Mouse (Mus musculus) macrophage (primary cell): Measurements from ENCODE around the gene Cfap52. TPM values are rescaled to one million over a fixed set of nuclear protein-coding genes. Genes with fewer than 3 reads are reported as not detected.
A peak's percentile ranks its signal among the peaks of the same experiment; 100 is the strongest.

Source experiments
- H3K27ac ChIP-seq: fragments of 350-480 bp; formaldehyde crosslinking; 2 replicates; pipeline ENCODE4 v1.9.0; 2021
- H3K36me3 ChIP-seq: fragments of 350-480 bp; formaldehyde crosslinking; 2 replicates; pipeline ENCODE4 v1.9.0; 2021; ENCODE audit errors: inconsistent target
- H3K4me3 ChIP-seq: fragments of 350-480 bp; formaldehyde crosslinking; 2 replicates; pipeline ENCODE4 v1.9.0; 2021; ENCODE audit errors: inconsistent target
- H3K79me2 ChIP-seq: fragments of 350-480 bp; formaldehyde crosslinking; 2 replicates; pipeline ENCODE4 v1.9.0; 2021; ENCODE audit errors: inconsistent target
- WGBS: methylation state at CpG from one replicate; pipeline ENCODE4 v1.1.7; 2026; ENCODE audit warnings: inconsistent platforms; ENCODE audit not compliant: missing documents; 5-methylcytosine and 5-hydroxymethylcytosine counted together
- polyA plus RNA-seq: library from polyadenylated mRNA; stranded (reverse); fragments of 250-400 nt; gene quantifications from 3 replicates; pipeline ENCODE4 v1.2.4, GENCODE M21; 2018; ENCODE audit warnings: inconsistent platforms
- total RNA-seq, 78 experiments: library from RNA; depleted of rRNA; stranded (reverse); fragments of 250-400 nt; gene quantifications; 1 replicate in 9 of 78; 2 replicates in 24 of 78; 3 replicates in 43 of 78; 4 replicates in 2 of 78; pipeline ENCODE4 v1.2.4; 2018; ENCODE audit warnings: inconsistent platforms in 56 of 78

Cfap52 gene
- not detected for total RNA-seq (2018; cell fraction: chromatin; rRNA removed)
- total RNA-seq (2018; cell fraction: cytosol; rRNA removed): not detected
- not detected for total RNA-seq (2018; cell fraction: nucleus; rRNA removed)
- polyA plus RNA-seq: not detected in 3 replicates

DNA sequence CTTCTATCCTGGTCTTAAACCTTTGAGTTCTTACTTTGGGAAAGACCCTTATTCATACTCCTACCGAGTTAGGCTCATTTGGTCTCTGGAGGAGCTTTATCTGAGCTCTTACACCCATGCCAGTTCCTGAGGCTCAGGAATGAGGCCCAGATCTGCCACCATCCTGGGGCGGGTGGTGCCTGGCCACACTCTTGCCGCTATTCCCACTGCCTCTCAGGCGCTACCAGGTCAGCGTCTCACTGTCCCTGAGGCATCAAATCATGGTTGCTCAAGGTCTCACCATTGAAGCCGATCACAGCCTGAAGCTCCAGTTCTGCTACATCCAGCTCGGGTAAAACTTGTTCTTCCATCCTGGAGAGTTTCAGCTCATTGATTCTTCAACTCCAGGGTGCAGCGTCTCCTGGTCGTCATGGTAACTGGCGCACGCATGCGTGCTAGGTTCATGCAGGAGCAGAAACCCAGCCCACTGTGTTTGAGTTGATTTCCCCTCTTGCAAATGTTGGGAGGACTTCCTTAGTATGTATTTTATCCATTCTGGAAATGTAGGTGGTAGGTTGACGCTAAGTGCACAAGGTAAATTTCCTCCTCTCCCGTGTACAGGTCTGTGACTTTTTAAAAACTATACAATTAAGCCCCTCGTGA lies at the start of gene Cfap52:
Gene Cfap52 (minus strand): TSS at position 410 of the 642 bp plus-strand sequence.
- Histone ChIP-seq H3K79me2 (peaks cover 41% of the 10 kb centered on the region), H3K4me3 (peak within 1 kb of the TSS; percentile 99), H3K36me3 (peaks cover 5% of the 10 kb centered on the region), H3K27ac (peak within 1 kb of the TSS; percentile 61)
- WGBS: 11% methylated on average over 15 of the region's 15 CpGs

DNA sequence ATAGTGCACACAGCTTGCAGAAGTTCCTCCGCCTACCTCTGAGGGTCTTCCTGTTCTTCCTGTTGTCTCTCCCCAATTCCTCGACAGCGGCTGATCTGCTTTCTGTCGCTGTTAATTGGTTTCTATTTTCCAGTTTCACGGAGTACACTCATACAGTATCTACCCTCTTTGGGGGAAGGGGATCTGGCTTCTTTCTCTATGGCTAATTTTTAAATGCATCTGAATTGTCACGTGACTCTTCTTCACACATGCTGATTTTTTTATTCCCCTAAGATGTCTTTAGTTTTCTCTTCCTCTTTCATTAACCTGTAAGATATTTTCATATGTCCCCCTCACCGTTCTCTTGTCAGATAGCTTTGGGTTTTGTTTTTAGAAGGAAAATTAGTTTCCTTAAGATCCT lies 46.8 kb upstream of the Cfap52 start:
- WGBS: 82% methylated on average over 7 of the region's 7 CpGs
- Histone ChIP-seq H3K36me3 (peaks cover 24% of the 10 kb centered on the region; the same call in 1 of the 2 replicates), H3K27ac (no peak overlapping the region), H3K4me3 (no peak overlapping the region), H3K79me2 (no peaks in the 10 kb centered on the region)

DNA sequence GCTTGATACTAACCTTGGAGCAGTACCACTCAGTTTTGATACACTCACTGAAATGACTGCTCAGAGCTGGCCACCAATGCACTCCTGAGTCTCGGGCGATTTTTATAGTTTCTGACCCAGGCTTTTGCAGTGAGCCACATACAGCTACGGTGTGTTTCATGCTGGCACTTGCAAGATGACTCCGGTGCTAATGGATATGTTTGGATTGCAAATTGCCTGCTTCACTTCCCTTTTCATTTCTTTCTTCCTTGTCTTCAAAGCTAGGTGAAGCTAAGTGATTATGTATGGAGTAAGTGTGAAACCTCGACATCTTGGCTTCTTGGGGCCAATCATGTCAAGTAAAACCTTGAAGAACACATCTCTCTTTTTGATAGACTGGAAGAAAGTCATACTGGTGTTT lies 43.9 kb upstream of the Cfap52 start:
- H3K27ac ChIP-seq: no peak overlapping the region
- H3K36me3 ChIP-seq: peaks cover 15% of the 10 kb centered on the region; the same call in 1 of the 2 replicates
- WGBS: 93% methylated on average over 4 of the region's 5 CpGs
- no peaks in the 10 kb centered on the region for H3K79me2 ChIP-seq
- no peak overlapping the region for H3K4me3 ChIP-seq

DNA sequence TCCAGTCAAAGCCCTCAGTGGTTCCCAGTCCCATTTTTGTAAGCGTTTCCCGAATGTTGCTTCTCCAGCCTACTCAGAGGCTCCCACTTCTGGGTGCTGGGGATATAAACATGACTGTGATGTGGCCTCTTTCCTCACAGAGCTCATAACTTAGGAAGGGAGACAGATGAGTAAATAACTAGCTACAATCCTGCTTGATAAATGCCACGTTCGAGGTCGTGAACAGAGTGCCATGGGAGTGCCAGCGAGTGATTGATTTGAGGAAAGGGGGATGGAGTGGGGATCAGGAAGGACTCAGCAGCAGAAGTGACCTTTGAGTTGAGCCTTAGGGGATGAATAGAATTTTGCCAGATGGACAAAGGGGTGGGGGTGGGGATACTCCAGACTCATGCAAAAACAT lies 42.2 kb upstream of the Cfap52 start:
- 93% methylated on average over 6 of the region's 6 CpGs for WGBS
- Histone ChIP-seq H3K27ac (no peak overlapping the region), H3K4me3 (no peak overlapping the region), H3K36me3 (peaks cover 7% of the 10 kb centered on the region; the same call in 1 of the 2 replicates), H3K79me2 (no peaks in the 10 kb centered on the region)

DNA sequence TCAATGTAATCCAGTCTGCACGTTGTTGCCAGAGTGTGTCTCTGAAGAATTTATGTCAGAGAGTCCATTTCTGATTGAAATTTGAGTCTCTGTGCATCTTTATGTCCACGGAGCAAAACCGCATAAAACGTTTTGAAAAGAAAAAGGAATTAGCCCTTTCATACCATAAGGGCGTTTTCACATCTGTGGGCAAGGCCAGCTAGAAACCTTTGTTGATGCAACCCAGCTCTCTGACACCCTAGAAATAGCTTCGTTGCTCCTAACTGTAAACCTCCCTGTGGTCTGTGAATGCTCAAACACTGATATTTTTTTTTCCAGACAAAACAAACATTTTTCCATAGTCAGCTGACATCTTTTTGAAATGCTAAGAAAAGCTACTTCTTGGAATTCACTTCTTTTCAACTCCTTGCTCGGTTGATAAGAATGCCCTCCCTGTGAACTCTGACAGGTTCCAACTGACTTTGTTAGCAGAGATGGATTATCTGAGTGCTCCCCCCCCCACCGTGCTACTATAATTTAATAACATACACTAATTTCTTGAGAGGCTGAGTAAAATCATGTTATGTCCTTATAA lies 40.9 kb upstream of the Cfap52 start:
- Histone ChIP-seq H3K4me3 (no peak overlapping the region), H3K79me2 (no peaks in the 10 kb centered on the region), H3K27ac (no peak overlapping the region), H3K36me3 (no peaks in the 10 kb centered on the region)
- 83% methylated on average over 8 of the region's 8 CpGs for WGBS

DNA sequence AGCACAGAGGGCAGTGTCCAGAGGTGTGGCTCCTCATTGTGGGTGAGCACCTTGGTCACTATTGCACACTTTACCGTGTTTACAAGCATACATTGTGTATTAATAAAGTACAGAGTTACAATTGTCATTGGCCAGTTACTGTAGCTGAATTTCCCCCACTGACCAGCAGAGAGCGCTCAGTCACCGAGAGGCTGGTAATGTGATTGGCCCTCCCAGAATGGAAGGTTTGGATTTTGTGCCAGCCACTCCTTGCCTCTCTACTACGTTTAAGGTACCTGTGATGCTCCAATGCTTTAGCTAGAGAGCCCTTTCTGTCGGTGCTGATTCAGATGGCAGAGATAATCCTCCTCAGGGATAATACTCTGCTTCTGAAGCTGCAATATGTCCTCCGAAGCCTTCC lies 38.7 kb upstream of the Cfap52 start:
- Histone ChIP-seq H3K4me3 (no peak overlapping the region), H3K36me3 (no peaks in the 10 kb centered on the region), H3K79me2 (no peaks in the 10 kb centered on the region), H3K27ac (no peak overlapping the region)
- WGBS: 19% methylated on average over 6 of the region's 6 CpGs

DNA sequence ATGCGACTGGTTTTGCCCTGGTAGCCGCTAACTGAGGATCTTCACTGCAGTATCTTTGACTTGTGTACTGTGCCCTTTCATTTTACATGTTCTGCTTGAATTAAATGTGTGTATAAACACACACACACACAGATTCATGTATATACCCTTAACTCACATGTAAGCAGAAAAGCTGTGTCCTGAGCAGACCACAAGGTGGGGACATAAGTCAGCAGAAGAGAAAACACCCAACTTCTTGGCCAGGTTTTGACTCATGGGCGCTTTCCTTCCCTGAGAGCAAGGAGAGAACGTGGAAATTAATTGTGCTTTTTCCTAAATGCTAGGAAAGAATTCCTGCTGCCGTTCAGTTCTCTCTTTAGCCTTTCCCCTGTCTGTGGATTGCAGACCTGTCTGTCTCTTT lies 34.2 kb upstream of the Cfap52 start:
- no peak overlapping the region for H3K4me3 ChIP-seq
- peaks cover 7% of the 10 kb centered on the region; the same call in 1 of the 2 replicates for H3K36me3 ChIP-seq
- 89% methylated on average over 5 of the region's 5 CpGs for WGBS
- H3K79me2 ChIP-seq: no peaks in the 10 kb centered on the region
- no peak overlapping the region for H3K27ac ChIP-seq

DNA sequence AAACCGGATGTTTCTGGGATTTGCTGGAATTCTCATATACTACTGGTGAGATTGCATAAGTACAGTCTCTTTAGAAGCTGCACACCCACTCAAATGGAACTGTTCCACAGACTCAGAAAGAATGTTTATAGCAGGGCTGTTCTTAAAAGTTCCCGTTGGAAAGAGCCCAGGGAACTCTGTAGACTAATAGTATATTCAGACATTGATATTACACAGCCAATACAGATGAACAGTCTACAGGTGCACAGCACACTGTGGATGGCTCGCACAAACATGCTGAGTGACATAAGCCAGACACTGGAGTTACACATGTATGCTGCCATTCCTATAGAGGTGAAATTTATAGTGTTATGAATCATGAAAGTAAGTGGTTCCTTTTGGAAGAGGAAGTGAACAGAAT lies 33.5 kb upstream of the Cfap52 start:
- Histone ChIP-seq H3K27ac (no peak overlapping the region), H3K36me3 (peaks cover 7% of the 10 kb centered on the region; the same call in 1 of the 2 replicates), H3K4me3 (no peak overlapping the region), H3K79me2 (no peaks in the 10 kb centered on the region)
- WGBS: 85% methylated on average over 3 of the region's 3 CpGs

DNA sequence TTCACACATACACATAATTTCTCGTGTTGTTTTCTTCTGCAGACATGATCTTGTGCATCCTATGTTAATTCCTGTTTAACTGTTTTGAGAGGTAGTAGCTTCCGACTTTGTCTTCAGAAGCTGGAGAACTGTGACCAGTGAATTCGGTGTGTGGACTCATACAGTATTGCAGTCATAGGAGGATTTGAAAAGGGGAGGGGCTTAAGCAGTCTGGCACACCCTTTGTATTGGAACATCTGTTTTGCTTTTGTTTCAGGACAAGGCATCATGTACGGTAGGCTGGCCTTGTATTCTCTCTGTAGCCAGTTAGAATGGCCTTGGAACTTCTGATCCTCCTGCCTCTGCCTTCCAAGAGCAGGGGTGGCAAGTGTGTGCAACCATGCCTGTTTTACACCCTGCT lies 30.5 kb upstream of the Cfap52 start:
- no peak overlapping the region for H3K4me3 ChIP-seq
- H3K36me3 ChIP-seq: peaks cover 7% of the 10 kb centered on the region; the same call in 1 of the 2 replicates
- WGBS: 90% methylated on average over 4 of the region's 4 CpGs
- no peaks in the 10 kb centered on the region for H3K79me2 ChIP-seq
- H3K27ac ChIP-seq: no peak overlapping the region

DNA sequence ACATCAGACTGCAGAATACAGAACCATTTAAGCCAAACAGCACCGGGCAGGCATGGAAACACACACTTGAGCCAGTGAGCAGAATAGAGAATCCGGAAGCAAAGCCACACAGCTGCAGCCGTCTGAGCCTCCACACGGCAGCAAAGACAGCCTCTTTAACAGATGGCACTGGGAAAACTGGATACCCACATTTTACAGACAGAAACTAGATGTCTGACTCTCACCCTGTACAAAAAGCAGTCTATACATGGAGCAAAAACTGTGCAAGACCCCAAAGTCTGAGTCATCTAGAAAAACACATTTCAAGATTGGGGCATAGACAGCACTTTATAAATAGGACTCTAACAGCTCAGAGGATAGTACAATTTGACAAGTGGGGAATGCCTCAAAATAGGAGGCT lies 25.8 kb upstream of the Cfap52 start:
- H3K36me3 ChIP-seq: peaks cover 14% of the 10 kb centered on the region
- H3K27ac ChIP-seq: no peak overlapping the region
- H3K4me3 ChIP-seq: no peak overlapping the region
- no peaks in the 10 kb centered on the region for H3K79me2 ChIP-seq
- WGBS: 98% methylated on average over 4 of the region's 4 CpGs

DNA sequence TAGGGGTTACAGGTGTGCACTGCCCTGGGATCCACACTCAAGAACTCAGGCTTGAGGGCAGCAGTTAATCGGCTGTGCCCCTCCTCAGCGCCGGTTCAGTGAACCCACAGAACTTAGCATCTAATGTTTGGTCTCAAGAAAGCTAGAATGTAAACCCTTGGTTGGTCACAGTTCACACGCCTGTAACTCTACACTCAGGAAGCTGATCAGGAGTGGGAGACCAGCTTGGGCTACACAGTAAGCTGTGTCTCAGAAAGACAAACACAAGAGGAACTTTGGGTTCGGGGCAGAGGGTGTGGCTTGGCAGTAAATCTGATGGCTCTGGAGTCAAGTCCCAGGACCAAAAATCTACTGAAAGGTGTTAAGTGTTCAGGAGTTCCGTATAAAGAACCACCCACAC lies 18.1 kb upstream of the Cfap52 start:
- H3K4me3 ChIP-seq: no peak overlapping the region
- H3K36me3 ChIP-seq: peaks cover 24% of the 10 kb centered on the region
- H3K79me2 ChIP-seq: no peaks in the 10 kb centered on the region
- H3K27ac ChIP-seq: no peak overlapping the region
- WGBS: 96% methylated on average over 6 of the region's 6 CpGs

DNA sequence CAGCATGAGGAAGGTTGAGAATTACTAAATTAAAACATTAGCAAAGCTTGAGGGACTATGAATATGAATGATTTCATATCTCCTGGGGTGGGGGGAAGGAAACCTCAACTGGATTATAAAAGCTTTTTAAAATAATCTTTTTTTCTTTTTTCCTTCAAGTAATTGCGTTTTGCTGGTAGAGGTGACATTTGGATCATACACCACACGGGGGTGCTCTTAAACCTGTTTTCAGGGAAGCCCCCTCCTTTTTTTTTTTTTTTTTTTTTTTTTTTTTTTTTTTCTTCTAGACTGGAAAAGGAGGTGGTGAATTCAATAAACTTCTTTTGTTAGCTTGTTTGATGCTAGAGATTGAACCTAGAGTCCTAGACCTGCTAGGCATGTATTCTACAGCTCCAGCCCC lies 9.8 kb upstream of the Cfap52 start:
- H3K79me2 ChIP-seq: peaks cover 13% of the 10 kb centered on the region; the same call in 1 of the 2 replicates
- no peak overlapping the region for H3K27ac ChIP-seq
- WGBS: 57% methylated on average over 1 of the region's 2 CpGs
- no peak overlapping the region for H3K4me3 ChIP-seq
- H3K36me3 ChIP-seq: peaks cover 53% of the 10 kb centered on the region

DNA sequence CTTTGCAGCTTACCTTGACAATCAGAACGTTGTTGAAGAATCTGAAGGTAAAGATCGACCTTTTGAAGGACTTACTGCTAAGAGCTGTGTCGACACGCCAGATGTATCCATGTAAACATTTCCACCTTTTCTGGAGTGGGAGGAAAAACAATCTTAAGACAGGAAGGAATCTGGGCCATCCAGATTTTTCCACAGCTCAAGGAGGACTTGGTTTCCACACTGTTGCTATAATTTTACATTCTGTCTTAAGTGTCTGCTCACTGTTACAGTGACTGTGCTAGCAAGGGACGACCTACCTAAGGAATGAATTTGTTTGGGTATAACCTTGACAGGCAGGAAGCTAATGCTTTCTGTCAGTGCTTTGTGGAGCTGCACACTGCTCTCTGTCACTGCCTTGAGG lies 7.8 kb upstream of the Cfap52 start:
- peaks cover 33% of the 10 kb centered on the region for H3K79me2 ChIP-seq
- peaks cover 53% of the 10 kb centered on the region for H3K36me3 ChIP-seq
- 88% methylated on average over 5 of the region's 5 CpGs for WGBS
- no peak overlapping the region for H3K4me3 ChIP-seq
- H3K27ac ChIP-seq: no peak overlapping the region

DNA sequence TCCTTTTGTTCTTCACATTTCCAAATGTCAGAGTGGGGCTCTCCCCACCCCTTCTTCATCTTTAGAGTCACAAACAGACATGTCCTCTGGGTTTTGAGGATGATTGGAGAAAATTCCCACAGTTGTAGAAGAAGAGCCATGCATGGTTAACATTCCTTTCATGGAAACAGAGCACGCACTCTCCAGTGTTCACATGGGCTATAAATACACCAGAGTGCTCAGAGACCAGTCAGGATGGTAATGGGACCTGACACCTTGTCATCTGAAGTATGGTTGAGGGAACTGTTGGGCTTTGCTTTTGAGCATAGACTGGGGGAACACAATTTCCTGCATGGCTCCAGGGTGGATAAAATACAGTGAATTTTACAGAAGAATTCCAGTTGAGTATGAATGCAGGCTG lies 7.2 kb upstream of the Cfap52 start:
- Histone ChIP-seq H3K4me3 (no peak overlapping the region), H3K27ac (no peak overlapping the region), H3K79me2 (peaks cover 39% of the 10 kb centered on the region), H3K36me3 (peaks cover 47% of the 10 kb centered on the region)
- WGBS: 90% methylated on average over 1 of the region's 1 CpGs

DNA sequence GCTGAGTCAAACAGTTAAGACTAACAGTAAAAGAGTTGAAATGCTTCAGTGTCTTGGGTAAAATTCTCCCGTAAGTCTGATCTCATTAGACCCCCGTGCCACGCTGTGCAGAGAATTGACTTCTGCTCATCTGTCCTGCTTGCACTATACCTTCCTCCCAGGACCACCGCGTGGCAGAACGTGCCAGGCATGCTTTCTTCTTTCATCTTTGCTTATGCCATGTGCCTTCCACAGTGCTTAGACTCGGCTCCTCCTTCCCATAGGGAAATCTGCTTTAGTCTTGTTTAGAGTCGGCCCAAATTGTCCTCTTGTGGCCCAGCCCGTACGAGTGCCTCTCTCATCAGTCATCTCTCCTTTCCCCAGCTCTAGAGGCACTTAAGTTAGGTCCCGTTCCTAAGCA lies 2.4 kb upstream of the Cfap52 start:
- peaks cover 53% of the 10 kb centered on the region for H3K79me2 ChIP-seq
- WGBS: 88% methylated on average over 10 of the region's 11 CpGs
- no peak overlapping the region for H3K4me3 ChIP-seq
- H3K36me3 ChIP-seq: peaks cover 16% of the 10 kb centered on the region
- no peak overlapping the region for H3K27ac ChIP-seq
